Mouse (Mus musculus) bone marrow, adult 2 months (tissue): ENCODE data around the gene Nol4l. TPM values are rescaled to one million over a fixed set of nuclear protein-coding genes. Genes with fewer than 3 reads are reported as not detected.

Experiments used
- H3K27ac ChIP-seq: fragments of 200-500 bp; 2 replicates; pipeline ENCODE4 v1.5.1; 2012; ENCODE audit warnings: low read depth, mild to moderate bottlenecking, control low read depth, inconsistent platforms, low read length; ENCODE audit not compliant: control insufficient read depth, poor library complexity, insufficient read depth
- H3K4me1 ChIP-seq: fragments of 200-500 bp; 2 replicates; pipeline ENCODE4 v1.6.1; 2011; ENCODE audit warnings: low read length; ENCODE audit not compliant: control insufficient read depth, insufficient read depth
- H3K4me3 ChIP-seq: fragments of 200-500 bp; replicated peaks from 2 replicates; pipeline ENCODE3; 2011; ENCODE audit warnings: mild to moderate bottlenecking, low read depth, low read length, control low read depth; ENCODE audit not compliant: control insufficient read depth
- CTCF ChIP-seq: fragments of 200-500 bp; IDR thresholded peaks from 2 replicates; pipeline ENCODE4 v1.5.1; 2011; ENCODE audit warnings: low read length, control low read depth; ENCODE audit not compliant: control insufficient read depth, insufficient read depth
- POLR2A ChIP-seq: fragments of 200-500 bp; IDR thresholded peaks from 2 replicates; pipeline ENCODE4 v1.6.1; 2011; ENCODE audit warnings: low read depth, mild to moderate bottlenecking, control low read depth, low read length, borderline replicate concordance; ENCODE audit not compliant: control insufficient read depth
- WGBS: fragments of 180-500 bp; shearing (Covaris S2); methylation state at CpG from one replicate; pipeline ENCODE4 v1.1.7; 2018; 5-methylcytosine and 5-hydroxymethylcytosine counted together
- polyA plus RNA-seq: library from polyadenylated mRNA; stranded (reverse); fragments of >200 nt; gene quantifications from 2 replicates; pipeline ENCODE4 v1.2.4, GENCODE M21; 2011; ENCODE audit warnings: low replicate concordance; ENCODE audit not compliant: missing spikeins, insufficient read depth, insufficient read length

Gene Nol4l
- polyA plus RNA-seq, 1 experiment, result 7.5 TPM

- no peak overlapping the region for H3K4me3 ChIP-seq
- no peak overlapping the region for H3K27ac ChIP-seq
- WGBS, result 66% methylated on average over 14 of the region's 14 CpGs
- TF ChIP-seq POLR2A, result no peak
- peaks cover 2% of the 10 kb centered on the region; the same call in 1 of the 2 replicates for H3K4me1 ChIP-seq
Measured at GRCm38 (mm10) chr2:153512416-153513323, 17.1 kb downstream of the Nol4l start.

GRCm38 (mm10) chr2:153511562-153511961, 18.2 kb downstream of the Nol4l start:
- Histone ChIP-seq H3K27ac (no peak overlapping the region), H3K4me3 (no peak overlapping the region), H3K4me1 (peaks cover 2% of the 10 kb centered on the region; the same call in 1 of the 2 replicates)
- TF ChIP-seq POLR2A (no peak), CTCF (no peak)
- 95% methylated on average over 6 of the region's 6 CpGs for WGBS

GRCm38 (mm10) chr2:153510136-153510535, 19.6 kb downstream of the Nol4l start:
- whole genome bisulfite sequencing, result 67% methylated on average over 8 of the region's 8 CpGs
- H3K27ac ChIP-seq, result no peak overlapping the region
- no peak overlapping the region for H3K4me3 ChIP-seq
- H3K4me1 ChIP-seq, result peaks cover 1% of the 10 kb centered on the region; the same call in 1 of the 2 replicates
- no peak for TF ChIP-seq POLR2A
- TF ChIP-seq CTCF, result no peak

- H3K4me3 ChIP-seq, result no peak overlapping the region
- H3K4me1 ChIP-seq, result no peaks in the 10 kb centered on the region; the same call in 1 of the 2 replicates
- WGBS, result 31% methylated on average over 18 of the region's 18 CpGs
- no peak overlapping the region for H3K27ac ChIP-seq
- no peak for TF ChIP-seq CTCF
- TF ChIP-seq POLR2A, result no peak
Measured at GRCm38 (mm10) chr2:153509211-153510029, 20.4 kb downstream of the Nol4l start.

GRCm38 (mm10) chr2:153508405-153508804, 21.4 kb downstream of the Nol4l start:
- H3K4me3 ChIP-seq, result no peak overlapping the region
- no peak for TF ChIP-seq POLR2A
- no peak for TF ChIP-seq CTCF
- H3K4me1 ChIP-seq, result no peaks in the 10 kb centered on the region; the same call in 1 of the 2 replicates
- 79% methylated on average over 3 of the region's 3 CpGs for WGBS
- H3K27ac ChIP-seq, result no peak overlapping the region

- 80% methylated on average over 2 of the region's 2 CpGs for WGBS
- TF ChIP-seq POLR2A (no peak), CTCF (no peak)
- Histone ChIP-seq H3K27ac (no peak overlapping the region), H3K4me3 (no peak overlapping the region), H3K4me1 (no peaks in the 10 kb centered on the region; the same call in 1 of the 2 replicates)
Measured at GRCm38 (mm10) chr2:153507969-153508368, 21.8 kb downstream of the Nol4l start.

GRCm38 (mm10) chr2:153506385-153506784, 23.4 kb downstream of the Nol4l start:
- no peak overlapping the region for H3K27ac ChIP-seq
- no peak overlapping the region for H3K4me3 ChIP-seq
- 39% methylated on average over 5 of the region's 5 CpGs for WGBS
- TF ChIP-seq POLR2A (no peak), CTCF (no peak)
- no peaks in the 10 kb centered on the region; the same call in 1 of the 2 replicates for H3K4me1 ChIP-seq

- Histone ChIP-seq H3K27ac (no peak overlapping the region), H3K4me3 (no peak overlapping the region), H3K4me1 (peaks cover 7% of the 10 kb centered on the region)
- WGBS, result 62% methylated on average over 4 of the region's 4 CpGs
- TF ChIP-seq POLR2A (no peak), CTCF (peak; percentile 30; the same call in 1 of the 2 replicates)
Measured at GRCm38 (mm10) chr2:153499154-153499553, 30.6 kb downstream of the Nol4l start.
